Mouse (Mus musculus) small intestine, adult 2 months (tissue): ENCODE measurements around the gene Tmem74b. TPM values are rescaled to one million over a fixed set of nuclear protein-coding genes. Genes with fewer than 3 reads are reported as not detected.

ENCODE experiments used
- H3K27ac ChIP-seq: fragments of 200-500 bp; 2 replicates; pipeline ENCODE4 v1.5.1; 2012; ENCODE audit warnings: low read depth, low read length, control low read depth, inconsistent platforms; ENCODE audit not compliant: insufficient read depth
- H3K27me3 ChIP-seq: fragments of 200-500 bp; 2 replicates; pipeline ENCODE4 v1.6.1; 2012; ENCODE audit warnings: mild to moderate bottlenecking, moderate library complexity, low read length, inconsistent platforms; ENCODE audit not compliant: control insufficient read depth, insufficient read depth
- H3K36me3 ChIP-seq: fragments of 200-500 bp; 2 replicates; pipeline ENCODE4 v1.6.1; 2012; ENCODE audit warnings: mild to moderate bottlenecking, low read length, control low read depth, inconsistent platforms; ENCODE audit not compliant: control insufficient read depth, insufficient read depth
- H3K4me1 ChIP-seq: fragments of 200-500 bp; 2 replicates; pipeline ENCODE4 v1.6.1; 2012; ENCODE audit warnings: low read length, inconsistent platforms, mixed read lengths; ENCODE audit not compliant: control insufficient read depth, insufficient read depth, insufficient read length
- H3K4me3 ChIP-seq: fragments of 200-500 bp; 2 replicates; pipeline ENCODE4 v1.5.1; 2012; ENCODE audit warnings: low read depth, mild to moderate bottlenecking, control low read depth, inconsistent platforms, low read length, moderate library complexity
- CTCF ChIP-seq: fragments of 200-500 bp; IDR thresholded peaks from 2 replicates; pipeline ENCODE4 v1.5.1; 2012; ENCODE audit warnings: low read depth, mild to moderate bottlenecking, control low read depth, inconsistent platforms, low read length, moderate library complexity, mixed read lengths; ENCODE audit not compliant: insufficient replicate concordance, insufficient read length; ENCODE audit errors: extremely low read depth
- POLR2A ChIP-seq: fragments of 200-500 bp; IDR thresholded peaks from 2 replicates; pipeline ENCODE4 v1.6.1; 2012; ENCODE audit warnings: low read depth, mild to moderate bottlenecking, control low read depth, inconsistent platforms, low read length, moderate library complexity
- WGBS: fragments of 180-500 bp; shearing (Covaris S2); methylation state at CpG from one replicate; pipeline ENCODE4 v1.1.7; 2018; 5-methylcytosine and 5-hydroxymethylcytosine counted together
- polyA plus RNA-seq: library from polyadenylated mRNA; depleted of rRNA; stranded (reverse); fragments of >200 nt; gene quantifications from 2 replicates; pipeline ENCODE4 v1.2.3, GENCODE M21; 2012

Tmem74b gene
- polyA plus RNA-seq, 1 experiment: 0.32 TPM

GRCm38 (mm10) chr2:151682357-151682756 is 19.5 kb upstream of the Tmem74b start:
- no peak for TF ChIP-seq POLR2A
- TF ChIP-seq CTCF: peak; percentile 56; the same call in 1 of the 2 replicates
- Histone ChIP-seq H3K4me1 (no peaks in the 10 kb centered on the region), H3K27me3 (no peaks in the 10 kb centered on the region), H3K4me3 (no peak overlapping the region), H3K27ac (no peak overlapping the region), H3K36me3 (no peaks in the 10 kb centered on the region)
- 43% methylated on average over 3 of the region's 3 CpGs for WGBS

DNA sequence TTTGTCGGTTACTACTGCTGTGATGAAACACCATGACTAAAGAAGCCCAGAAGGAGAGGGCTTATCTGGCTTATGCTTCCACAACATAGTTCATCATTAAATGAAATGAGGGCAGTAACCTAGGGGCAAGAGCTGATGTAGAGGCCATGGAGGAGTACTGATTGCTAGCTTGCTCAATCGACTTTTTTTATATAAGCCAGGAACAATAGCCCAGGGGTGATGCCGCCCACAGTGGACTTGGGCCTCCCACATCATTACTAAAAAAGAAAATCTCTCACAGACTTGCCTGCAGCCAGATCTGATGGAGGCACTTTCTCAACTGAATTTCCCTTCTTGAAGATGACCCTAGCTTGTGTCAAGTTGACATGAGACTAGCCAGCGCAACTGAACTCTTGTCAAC is 18.8 kb upstream of the Tmem74b start:
- Histone ChIP-seq H3K4me1 (no peaks in the 10 kb centered on the region), H3K27ac (no peak overlapping the region), H3K27me3 (no peaks in the 10 kb centered on the region), H3K36me3 (no peaks in the 10 kb centered on the region), H3K4me3 (no peak overlapping the region)
- no peak for TF ChIP-seq POLR2A
- TF ChIP-seq CTCF: no peak
- WGBS: 73% methylated on average over 4 of the region's 4 CpGs

DNA sequence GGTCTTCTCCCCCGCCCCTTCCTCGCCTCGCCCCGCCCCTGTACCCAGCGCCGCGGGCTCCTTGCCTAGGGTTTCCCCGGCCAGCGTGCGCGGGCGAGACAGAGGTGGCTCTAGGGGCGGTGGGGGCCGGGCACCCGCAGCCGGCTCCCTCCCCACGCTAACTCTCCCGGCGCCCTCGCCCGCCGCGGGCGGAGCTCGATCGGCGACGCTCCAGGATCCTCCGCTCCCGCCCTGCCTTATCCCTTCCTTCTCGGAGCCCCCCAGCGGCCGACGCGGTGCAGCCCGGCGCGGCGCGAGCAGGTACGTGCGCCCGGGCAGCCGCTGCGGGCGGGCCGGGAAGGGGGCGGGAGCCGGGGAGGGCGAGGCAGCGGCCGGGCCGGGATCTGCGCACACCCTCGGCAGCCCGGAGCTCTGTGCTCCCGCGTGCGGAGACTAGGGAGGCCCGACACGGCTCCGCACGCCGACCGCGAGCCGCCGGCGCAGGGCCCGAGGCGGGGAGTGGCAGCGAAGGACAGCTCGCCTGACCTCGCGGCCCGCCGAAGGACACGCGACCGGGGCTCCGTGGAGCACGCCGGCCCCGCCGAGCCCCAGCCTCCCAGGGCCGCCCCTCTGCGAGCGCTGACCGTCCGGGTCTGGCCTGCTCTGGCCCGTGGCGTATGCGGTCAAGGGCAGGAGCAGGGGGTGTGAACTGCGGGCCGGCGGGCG is 490 bp downstream of the Tmem74b start:
- TF ChIP-seq CTCF (no peak), POLR2A (no peak)
- no peak overlapping the region for H3K27ac ChIP-seq
- peaks cover 15% of the 10 kb centered on the region for H3K27me3 ChIP-seq
- no peaks in the 10 kb centered on the region for H3K36me3 ChIP-seq
- peak overlapping the region; percentile 61 for H3K4me3 ChIP-seq
- peaks cover 4% of the 10 kb centered on the region; the same call in 1 of the 2 replicates for H3K4me1 ChIP-seq
- WGBS: 2% methylated on average over 80 of the region's 97 CpGs

DNA sequence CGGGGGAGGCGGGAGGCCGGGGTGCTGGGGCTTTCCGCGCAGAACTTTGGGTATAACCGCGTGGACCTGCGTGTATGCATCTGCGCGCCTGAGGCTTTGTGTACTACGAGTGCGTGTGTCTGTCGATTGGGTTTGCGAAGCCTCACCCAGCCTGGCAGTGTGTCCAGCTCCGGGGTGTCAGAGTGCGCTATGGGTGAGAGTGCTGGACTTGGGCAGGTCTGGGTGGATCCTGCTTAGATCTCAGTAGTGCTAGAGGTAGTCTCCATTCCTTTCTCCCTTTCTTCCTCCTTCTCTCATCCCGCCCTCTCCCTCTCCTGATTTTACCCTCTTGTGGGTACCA is 1.0 kb downstream of the Tmem74b start:
- 2% methylated on average over 17 of the region's 17 CpGs for WGBS
- TF ChIP-seq CTCF (no peak), POLR2A (no peak)
- Histone ChIP-seq H3K27me3 (peaks cover 15% of the 10 kb centered on the region), H3K36me3 (no peaks in the 10 kb centered on the region), H3K4me1 (peaks cover 4% of the 10 kb centered on the region; the same call in 1 of the 2 replicates), H3K4me3 (peak overlapping the region; percentile 61), H3K27ac (no peak overlapping the region)

DNA sequence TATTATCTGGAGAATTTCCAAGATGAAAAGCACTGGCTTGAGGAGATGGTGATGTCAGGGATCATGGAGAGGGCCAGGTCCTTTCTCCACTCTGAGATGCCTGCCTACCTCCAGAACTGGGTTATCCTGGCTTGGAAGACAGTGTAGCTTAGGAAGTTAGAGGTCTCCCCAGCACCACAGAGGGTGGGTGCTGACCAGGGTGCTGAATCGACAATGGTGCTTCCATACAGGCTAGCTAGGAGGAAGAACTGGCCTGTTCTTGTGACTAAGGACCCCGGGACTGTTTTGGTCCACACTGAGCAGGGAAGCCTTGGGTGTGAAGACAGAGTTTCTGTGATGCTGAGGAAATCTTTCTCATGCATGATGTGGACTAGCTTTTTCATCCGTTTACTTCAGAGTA is 10.8 kb downstream of the Tmem74b start:
- Histone ChIP-seq H3K36me3 (peaks cover 18% of the 10 kb centered on the region), H3K27me3 (no peaks in the 10 kb centered on the region), H3K4me1 (no peaks in the 10 kb centered on the region), H3K4me3 (no peak overlapping the region), H3K27ac (no peak overlapping the region)
- TF ChIP-seq POLR2A (no peak), CTCF (no peak)
- WGBS: 34% methylated on average over 3 of the region's 3 CpGs

GRCm38 (mm10) chr2:151715526-151715925 is 13.7 kb downstream of the Tmem74b start:
- TF ChIP-seq CTCF: no peak
- no peak for TF ChIP-seq POLR2A
- no peaks in the 10 kb centered on the region for H3K27me3 ChIP-seq
- no peaks in the 10 kb centered on the region for H3K4me1 ChIP-seq
- no peak overlapping the region for H3K4me3 ChIP-seq
- 92% methylated on average over 4 of the region's 4 CpGs for WGBS
- H3K36me3 ChIP-seq: peaks cover 44% of the 10 kb centered on the region
- no peak overlapping the region for H3K27ac ChIP-seq

GRCm38 (mm10) chr2:151716318-151717055 is 14.7 kb downstream of the Tmem74b start:
- Histone ChIP-seq H3K27ac (no peak overlapping the region), H3K27me3 (no peaks in the 10 kb centered on the region), H3K4me3 (no peak overlapping the region), H3K4me1 (no peaks in the 10 kb centered on the region), H3K36me3 (peaks cover 51% of the 10 kb centered on the region)
- TF ChIP-seq CTCF (no peak), POLR2A (no peak)
- 82% methylated on average over 2 of the region's 2 CpGs for WGBS
